Mouse (Mus musculus) olfactory bulb, adult 2 months (tissue): Measurements from ENCODE around the gene Irf2bp1. TPM values are rescaled to one million over a fixed set of nuclear protein-coding genes. Genes with fewer than 3 reads are reported as not detected.

Experiments used
- H3K27ac ChIP-seq: fragments of 200-500 bp; 2 replicates; pipeline ENCODE4 v1.5.1; 2012; ENCODE audit warnings: low read depth, low read length; ENCODE audit not compliant: insufficient read depth
- H3K4me1 ChIP-seq: fragments of 200-500 bp; 2 replicates; pipeline ENCODE4 v1.6.1; 2012; ENCODE audit warnings: low read length; ENCODE audit not compliant: control insufficient read depth, insufficient read depth
- H3K4me3 ChIP-seq: fragments of 200-500 bp; 2 replicates; pipeline ENCODE4 v1.5.1; 2012; ENCODE audit warnings: mild to moderate bottlenecking, low read depth, low read length, moderate library complexity; ENCODE audit not compliant: insufficient read depth
- CTCF ChIP-seq: fragments of 200-500 bp; IDR thresholded peaks from 2 replicates; pipeline ENCODE4 v1.5.1; 2012; ENCODE audit warnings: low read depth, mild to moderate bottlenecking, low read length, moderate library complexity; ENCODE audit not compliant: insufficient read depth
- POLR2A ChIP-seq: fragments of 200-500 bp; IDR thresholded peaks from 2 replicates; pipeline ENCODE4 v1.6.1; 2012; ENCODE audit warnings: mild to moderate bottlenecking, low read depth, low read length, moderate library complexity; ENCODE audit not compliant: insufficient read depth
- WGBS: fragments of 180-500 bp; shearing (Covaris S2); methylation state at CpG from one replicate; pipeline ENCODE4 v1.1.7; 2018; 5-methylcytosine and 5-hydroxymethylcytosine counted together
- polyA plus RNA-seq: library from polyadenylated mRNA; stranded (reverse); fragments of >200 nt; gene quantifications from 2 replicates; pipeline ENCODE4 v1.2.4, GENCODE M21; 2012; ENCODE audit warnings: low replicate concordance; ENCODE audit not compliant: missing spikeins, insufficient read depth, insufficient read length

Gene Irf2bp1
- polyA plus RNA-seq, 1 experiment: not detected

DNA sequence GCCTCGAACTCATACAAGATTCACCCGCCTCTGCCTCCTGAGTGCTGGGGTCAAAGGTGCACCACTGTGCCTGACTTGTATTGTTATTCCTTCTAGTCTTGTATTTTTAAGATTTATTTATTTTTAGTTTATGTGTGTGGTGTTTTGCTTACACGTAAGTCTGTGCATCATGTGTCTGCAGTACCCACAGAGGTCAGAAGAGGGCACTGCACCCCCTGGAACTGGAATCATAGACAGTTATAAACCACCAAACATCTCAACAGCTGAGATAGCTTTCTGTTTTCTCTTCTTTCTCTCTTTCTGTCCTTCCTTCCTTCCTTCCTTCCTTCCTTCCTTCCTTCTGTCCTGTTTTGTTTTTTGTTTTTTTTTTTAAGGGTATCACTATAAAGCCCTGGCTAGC is 32.9 kb upstream of the Irf2bp1 start:
- no peak overlapping the region for H3K27ac ChIP-seq
- WGBS: 79% methylated on average over 3 of the region's 3 CpGs
- H3K4me1 ChIP-seq: 0 out of 2 replicates have a peak, but pooled peaks cover 5% of the 10 kb centered on the region
- TF ChIP-seq CTCF: no peak
- TF ChIP-seq POLR2A: no peak
- H3K4me3 ChIP-seq: no peak overlapping the region

DNA sequence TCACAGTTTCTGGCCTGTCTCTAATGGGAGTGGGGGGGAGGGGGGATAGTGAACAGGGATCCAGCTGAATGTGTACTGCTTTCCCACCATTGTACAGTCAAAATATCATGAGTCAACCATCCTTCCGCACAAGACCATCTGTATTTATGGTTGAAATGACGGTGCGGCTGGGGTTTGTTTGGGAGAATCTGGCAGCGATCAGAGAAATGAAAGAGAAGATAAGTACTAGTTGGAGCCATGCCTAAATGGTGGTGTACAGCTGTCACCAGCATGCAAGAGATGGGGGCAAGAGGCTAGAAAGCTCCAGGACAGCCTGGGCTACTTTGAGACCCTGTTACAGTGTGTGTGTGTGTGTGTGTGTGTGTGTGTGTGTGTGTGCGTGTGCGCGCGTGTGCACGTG is 25.5 kb upstream of the Irf2bp1 start:
- 69% methylated on average over 9 of the region's 9 CpGs for WGBS
- TF ChIP-seq POLR2A: no peak
- TF ChIP-seq CTCF: no peak

DNA sequence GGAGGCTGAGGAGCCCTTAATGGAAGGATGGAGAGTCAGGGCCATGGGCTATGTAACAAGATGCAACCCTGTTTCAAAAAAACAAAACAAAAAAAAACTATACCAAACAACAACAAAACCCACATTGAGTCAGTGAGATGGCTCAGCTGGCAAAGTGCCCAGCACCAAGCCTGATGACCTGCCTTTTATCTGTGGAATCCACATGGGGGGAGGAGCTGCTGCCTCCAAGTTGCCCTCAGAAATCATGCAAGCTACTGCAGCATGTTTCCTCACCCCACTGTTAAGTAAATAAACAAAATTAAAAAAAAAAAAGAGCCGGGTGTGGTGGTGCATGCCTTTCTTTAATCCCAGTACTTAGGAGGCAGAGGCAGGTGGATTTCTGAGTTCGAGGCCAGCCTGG is 17.3 kb upstream of the Irf2bp1 start:
- TF ChIP-seq CTCF (no peak), POLR2A (no peak)
- no peak overlapping the region for H3K27ac ChIP-seq
- no peak overlapping the region for H3K4me3 ChIP-seq
- peaks cover 3% of the 10 kb centered on the region; the same call in 1 of the 2 replicates for H3K4me1 ChIP-seq
- 64% methylated on average over 2 of the region's 2 CpGs for WGBS

More for the DNA sequence above, 25.5 kb upstream of the Irf2bp1 start:
- no peak overlapping the region for H3K4me3 ChIP-seq
- no peak overlapping the region for H3K27ac ChIP-seq
- no peaks in the 10 kb centered on the region for H3K4me1 ChIP-seq

DNA sequence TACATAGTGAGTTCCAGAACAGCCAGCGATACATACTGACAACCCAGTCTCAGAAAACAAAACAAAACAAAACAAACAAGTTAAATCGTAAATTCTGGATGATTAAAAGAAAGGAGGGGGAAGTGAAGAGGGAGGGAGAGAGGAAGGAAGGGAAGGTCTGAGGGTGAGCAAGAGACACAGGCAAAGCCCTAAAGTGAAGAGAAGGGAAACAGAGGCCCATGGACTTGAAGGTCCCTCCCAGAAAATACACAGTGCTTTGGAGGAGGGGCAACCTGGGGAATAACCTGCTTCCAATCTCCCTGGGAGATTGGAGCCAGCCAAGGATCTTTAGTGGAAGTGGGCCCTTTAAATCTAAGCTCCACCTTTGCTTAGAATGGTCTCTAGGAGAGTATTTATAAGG is 16.7 kb upstream of the Irf2bp1 start, which contains the start of gene Nanos2:
Gene Nanos2 (plus strand): TSS at position 301 of the 400 bp plus-strand sequence.
- Histone ChIP-seq H3K4me3 (no peak within 1 kb of the TSS), H3K27ac (no peak within 1 kb of the TSS), H3K4me1 (peaks cover 5% of the 10 kb centered on the region)
- 59% methylated on average over 2 of the region's 2 CpGs for WGBS
- TF ChIP-seq POLR2A (no peak), CTCF (no peak)

- Histone ChIP-seq H3K27ac (no peak overlapping the region), H3K4me3 (no peak overlapping the region), H3K4me1 (peaks cover 11% of the 10 kb centered on the region)
- 81% methylated on average over 13 of the region's 13 CpGs for WGBS
- no peak for TF ChIP-seq CTCF
- TF ChIP-seq POLR2A: no peak
Measured at GRCm38 (mm10) chr7:18987747-18988146, 16.1 kb upstream of the Irf2bp1 start.

DNA sequence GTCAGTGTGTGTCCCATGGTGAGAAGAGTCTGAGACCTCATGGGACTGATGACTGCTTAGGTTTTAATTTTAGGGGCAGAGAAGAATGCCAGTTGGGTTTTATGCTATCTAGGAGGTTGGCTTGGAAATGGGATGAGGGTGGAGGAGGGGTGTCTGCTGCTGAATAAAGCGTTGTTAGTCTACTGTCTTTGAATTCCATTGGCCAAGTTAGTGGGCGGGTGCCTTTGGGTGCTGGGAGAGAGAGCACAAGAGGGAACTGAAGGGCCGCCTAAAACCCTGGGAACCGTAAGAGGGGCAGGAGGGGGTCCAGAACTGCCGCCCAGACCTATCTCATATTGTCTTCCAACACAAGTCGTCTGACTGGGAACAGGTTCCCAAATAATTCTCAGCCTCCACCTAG is 15.1 kb upstream of the Irf2bp1 start:
- no peak for TF ChIP-seq POLR2A
- TF ChIP-seq CTCF: no peak
- H3K27ac ChIP-seq: no peak overlapping the region
- H3K4me3 ChIP-seq: no peak overlapping the region
- H3K4me1 ChIP-seq: peaks cover 18% of the 10 kb centered on the region
- 72% methylated on average over 6 of the region's 6 CpGs for WGBS

DNA sequence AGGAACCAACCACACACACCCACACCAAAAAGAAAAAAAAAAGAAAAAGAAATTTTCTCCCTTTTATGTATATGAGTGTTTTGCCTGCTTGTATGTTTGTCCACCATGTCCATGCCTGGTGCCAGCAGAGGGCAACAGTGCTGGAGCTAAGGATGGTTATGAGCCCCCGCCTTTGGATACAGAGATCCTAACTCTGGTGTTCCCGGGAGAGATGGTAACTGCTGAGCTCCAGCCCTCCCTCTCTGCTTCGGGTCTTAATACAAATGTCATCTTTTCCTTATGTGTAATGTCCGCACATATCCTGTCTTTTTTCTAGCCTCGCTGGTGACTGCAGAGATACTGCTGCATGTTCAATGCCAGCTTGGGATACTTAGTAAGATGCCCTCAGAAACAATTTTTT is 13.8 kb upstream of the Irf2bp1 start:
- no peak for TF ChIP-seq CTCF
- no peak for TF ChIP-seq POLR2A
- 2% methylated on average over 5 of the region's 5 CpGs for whole genome bisulfite sequencing
- peaks cover 23% of the 10 kb centered on the region for H3K4me1 ChIP-seq
- peak overlapping the region; percentile 98 for H3K27ac ChIP-seq
- peak overlapping the region; percentile 56 for H3K4me3 ChIP-seq

- peaks cover 27% of the 10 kb centered on the region for H3K4me1 ChIP-seq
Measured at GRCm38 (mm10) chr7:18990601-18991295, 13.1 kb upstream of the Irf2bp1 start, which contains the start of gene Mypop. Gene Mypop, plus strand, starts transcription at chr7:18991245.

DNA sequence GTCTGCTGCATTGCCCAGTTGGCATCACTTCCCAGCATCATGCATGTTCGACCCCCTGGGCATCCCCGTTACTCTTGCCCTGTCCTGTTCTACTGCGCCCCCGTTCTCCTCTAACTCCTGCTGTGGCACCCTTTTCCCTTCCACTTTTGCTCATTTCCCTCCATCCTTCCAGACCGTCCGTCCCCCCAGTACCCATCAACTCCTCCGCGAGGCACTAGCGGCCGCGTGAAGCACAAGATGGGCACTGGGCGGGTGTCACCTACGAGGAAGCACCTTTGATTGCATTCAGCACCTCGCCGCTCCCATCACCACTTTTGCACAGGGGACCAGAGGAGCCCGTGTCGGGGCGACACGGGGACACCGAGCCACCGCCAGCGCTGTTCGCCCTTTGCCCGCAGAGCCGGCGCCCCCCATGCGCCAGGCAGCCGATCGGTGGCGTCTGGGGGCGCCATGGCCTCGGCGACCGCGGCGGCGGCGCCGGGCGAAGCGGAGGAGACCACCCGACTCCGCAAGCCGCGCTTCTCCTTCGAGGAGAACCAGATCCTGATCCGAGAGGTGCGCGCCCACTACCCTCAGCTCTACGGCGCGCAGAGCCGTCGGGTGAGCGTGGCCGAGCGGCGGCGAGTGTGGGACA is 12.1 kb upstream of the Irf2bp1 start:
- Histone ChIP-seq H3K4me1 (peaks cover 27% of the 10 kb centered on the region), H3K27ac (peak overlapping the region; percentile 89), H3K4me3 (peak overlapping the region; percentile 89)
- WGBS: under 1% methylated on average over 59 of the region's 59 CpGs
- TF ChIP-seq POLR2A (no peak), CTCF (no peak)

More at GRCm38 (mm10) chr7:18990601-18991295, 13.1 kb upstream of the Irf2bp1 start, which contains the start of gene Mypop:
- H3K4me3 ChIP-seq: peak within 1 kb of the TSS; percentile 89
- H3K27ac ChIP-seq: peak within 1 kb of the TSS; percentile 98
- under 1% methylated on average over 37 of the region's 37 CpGs for WGBS
- TF ChIP-seq CTCF (no peak), POLR2A (peak; percentile 48)
